Comparison of ENCODE assay signal across 8 mouse cellular contexts in genomic region chr16:21339460-21340081, GRCm38 (mm10).
DNase-seq lines count a peak whose midpoint lies in the region; ATAC-seq and TF ChIP-seq lines count a peak whose summit lies in the region.

No protein-coding gene starts in this region.

- no peaks in the 10 kb centered on the region for H3K36me3 ChIP-seq in embryonic facial prominence, embryonic 12.5 days
- no peaks in the 10 kb centered on the region for H3K36me3 ChIP-seq in heart, embryonic 11.5 days (ENCODE audit: control insufficient read depth, insufficient read depth, low read length)
- H3K36me3 ChIP-seq in lung, embryonic 14.5 days (ENCODE audit: insufficient read depth), result no peaks in the 10 kb centered on the region

- no peak for TF ChIP-seq CTCF in lung, embryonic 14.5 days (IDR thresholded peaks at IDR 0.05; ENCODE audit: low read depth)

- peak; percentile 20 for DNase-seq in kidney, adult 18-20 months
- no peak for DNase-seq in kidney, adult 9 months
- peak; percentile 37 for DNase-seq in kidney, postnatal 14 days
- peak; percentile 78 for DNase-seq in lung, embryonic 14.5 days
- DNase-seq in ovary, postnatal 14 days (ENCODE audit: low spot score), result peak; percentile 68
- no peak for DNase-seq in spleen, postnatal 14 days (ENCODE audit: low spot score in 2 of 2)

- peak; percentile 86 for ATAC-seq in embryonic facial prominence, embryonic 12.5 days (ENCODE audit: insufficient number of reproducible peaks, insufficient read depth, low FRiP score, low TSS enrichment)
- ATAC-seq in heart, embryonic 11.5 days (replicated peaks; ENCODE audit: insufficient number of reproducible peaks, low FRiP score, low TSS enrichment), result peak; percentile 55; the same call in 1 of the 2 replicates
- peak; percentile 90 for ATAC-seq in lung, embryonic 14.5 days (ENCODE audit: insufficient read depth)

- H3K4me1 ChIP-seq in embryonic facial prominence, embryonic 12.5 days, result peaks cover 43% of the 10 kb centered on the region
- peaks cover 15% of the 10 kb centered on the region for H3K4me1 ChIP-seq in heart, embryonic 11.5 days (ENCODE audit: control insufficient read depth, insufficient read depth, low read length)
- H3K4me1 ChIP-seq in lung, embryonic 14.5 days (ENCODE audit: insufficient read depth), result peaks cover 22% of the 10 kb centered on the region

- peak overlapping the region; percentile 93 for H3K27ac ChIP-seq in embryonic facial prominence, embryonic 12.5 days
- peak overlapping the region; percentile 71 for H3K27ac ChIP-seq in heart, embryonic 11.5 days (ENCODE audit: low read depth, low read length)
- peak overlapping the region; percentile 93 for H3K27ac ChIP-seq in lung, embryonic 14.5 days (ENCODE audit: low read depth)

- H3K4me2 ChIP-seq in embryonic facial prominence, embryonic 12.5 days (replicated peaks), result 0 out of 2 replicates have a peak overlapping the region, but pooled peaks have one; percentile 7
- no peak overlapping the region for H3K4me2 ChIP-seq in heart, embryonic 11.5 days
- H3K4me2 ChIP-seq in lung, embryonic 14.5 days, result peak overlapping the region; percentile 24

- no peaks in the 10 kb centered on the region for H3K27me3 ChIP-seq in embryonic facial prominence, embryonic 12.5 days
- no peaks in the 10 kb centered on the region for H3K27me3 ChIP-seq in heart, embryonic 11.5 days (ENCODE audit: control insufficient read depth, insufficient read depth, low read length)
- H3K27me3 ChIP-seq in lung, embryonic 14.5 days (ENCODE audit: insufficient read depth, low read length), result no peaks in the 10 kb centered on the region

- peak overlapping the region; percentile 11; the same call in 1 of the 2 replicates for H3K9ac ChIP-seq in embryonic facial prominence, embryonic 12.5 days
- H3K9ac ChIP-seq in heart, embryonic 11.5 days (ENCODE audit: low read depth, low read length), result peak overlapping the region; percentile 47
- peak overlapping the region; percentile 31 for H3K9ac ChIP-seq in lung, embryonic 14.5 days

- no peaks in the 10 kb centered on the region for H3K9me3 ChIP-seq in embryonic facial prominence, embryonic 12.5 days
- no peaks in the 10 kb centered on the region for H3K9me3 ChIP-seq in heart, embryonic 11.5 days (replicated peaks; ENCODE audit: control insufficient read depth, low read length)
- no peaks in the 10 kb centered on the region for H3K9me3 ChIP-seq in lung, embryonic 14.5 days (ENCODE audit: low read depth, low read length)

- H3K4me3 ChIP-seq in embryonic facial prominence, embryonic 12.5 days, result no peak overlapping the region
- no peak overlapping the region for H3K4me3 ChIP-seq in heart, embryonic 11.5 days (ENCODE audit: low read depth, low read length)
- H3K4me3 ChIP-seq in lung, embryonic 14.5 days (ENCODE audit: low read depth, low read length), result no peak overlapping the region

- WGBS in embryonic facial prominence, embryonic 12.5 days, result 19% methylated on average over 11 of the region's 11 CpGs
- WGBS in heart, embryonic 11.5 days (ENCODE audit: insufficient replicate concordance), result 38% methylated on average over 11 of the region's 11 CpGs
- 17% methylated on average over 11 of the region's 11 CpGs for WGBS in lung, embryonic 14.5 days

Comparison
In these comparisons a context has a peak if more than half of its experiments do, and no peak if none do; other contexts are left out.
1. DNase-seq: peak in kidney, adult 18-20 months (single experiment), kidney, postnatal 14 days (single experiment), lung, embryonic 14.5 days (single experiment) and ovary, postnatal 14 days (single experiment); none in kidney, adult 9 months (single experiment) and spleen, postnatal 14 days (0 of 2).
2. Peak in every context shown above with its lines, with median percentiles within 50 percentile points of each other: ATAC-seq, H3K27ac ChIP-seq and H3K9ac ChIP-seq.